Mouse (Mus musculus): Measurements from ENCODE around the gene Hipk3. TPM values are rescaled to one million over a fixed set of nuclear protein-coding genes. Genes with fewer than 3 reads are reported as not detected.

Gene Hipk3
- polyA plus RNA-seq, 1 experiment from 2014 or later: 5.7 TPM

- peak overlapping the region; percentile 75 for H3K4me2 ChIP-seq (replicated peaks)
- H3K4me1 ChIP-seq (replicated peaks): peaks cover 20% of the 10 kb centered on the region
- H3K9ac ChIP-seq (replicated peaks): peak overlapping the region; percentile 98
- peak overlapping the region; percentile 92 for H3K4me3 ChIP-seq (replicated peaks)
- WGBS: 12% methylated on average over 9 of the region's 9 CpGs
- H3K36me3 ChIP-seq: no peaks in the 10 kb centered on the region
- H3K27me3 ChIP-seq: 0 out of 2 replicates have a peak, but pooled peaks cover 6% of the 10 kb centered on the region
- no peak for ATAC-seq
- peak overlapping the region; percentile 100 for H3K27ac ChIP-seq
- H3K9me3 ChIP-seq: no peaks in the 10 kb centered on the region
These were observed 547 bp upstream of the Hipk3 start for GRCm38 (mm10) chr2:104494801-104495185.

DNA sequence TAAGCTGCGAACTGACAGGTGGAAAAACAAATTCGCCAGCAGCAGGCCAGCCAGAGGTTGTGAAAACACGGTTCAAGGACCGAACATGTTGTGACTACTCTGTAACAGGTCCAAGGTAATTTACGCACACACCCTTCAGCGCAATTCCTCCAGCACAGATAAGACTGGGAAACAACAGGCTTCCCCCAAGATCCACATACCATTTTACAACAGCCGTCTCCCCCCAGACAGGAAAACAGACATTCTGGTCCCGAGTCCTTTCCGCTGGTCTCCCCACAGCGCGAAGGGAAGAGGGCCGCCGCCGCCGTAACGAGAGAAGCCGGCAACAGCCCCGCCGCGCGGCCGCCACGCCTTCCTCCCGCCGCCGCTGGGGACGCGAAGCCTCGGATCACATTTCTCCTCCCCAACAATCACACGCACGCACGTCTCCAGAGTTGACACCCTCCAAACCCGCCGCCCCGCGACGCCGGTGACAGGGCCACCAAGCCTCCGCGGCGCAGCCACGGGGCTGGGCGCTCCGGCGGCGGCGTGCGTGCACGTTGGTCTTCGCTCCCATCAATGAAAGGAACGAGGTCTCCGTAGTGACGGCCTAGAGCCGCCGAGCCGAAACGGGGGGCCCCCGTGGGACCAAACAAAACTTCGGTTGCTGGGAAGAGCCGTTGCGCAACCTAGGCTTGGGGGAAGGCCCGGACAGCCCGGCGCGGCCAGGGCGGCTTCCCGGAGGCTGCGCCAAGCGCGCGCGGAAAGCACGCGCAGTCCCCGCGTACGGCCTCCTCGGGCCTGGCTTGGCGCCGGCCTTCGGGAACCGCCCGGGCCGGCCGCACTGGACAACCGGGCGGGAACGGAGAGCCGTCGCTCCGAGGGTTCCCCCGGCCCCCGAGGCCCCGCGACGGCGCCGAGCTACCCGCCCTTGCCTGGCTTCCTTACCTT is 960 bp downstream of the Hipk3 start:
- Histone ChIP-seq H3K9me3 (no peaks in the 10 kb centered on the region), H3K36me3 (no peaks in the 10 kb centered on the region), H3K4me1 (replicated peaks) (peaks cover 20% of the 10 kb centered on the region), H3K4me2 (replicated peaks) (peak overlapping the region; percentile 75), H3K4me3 (replicated peaks) (peak overlapping the region; percentile 92), H3K9ac (replicated peaks) (peak overlapping the region; percentile 98), H3K27ac (peak overlapping the region; percentile 100), H3K27me3 (0 out of 2 replicates have a peak, but pooled peaks cover 4% of the 10 kb centered on the region)
- WGBS: under 1% methylated on average over 89 of the region's 99 CpGs
- peak; percentile 86 for ATAC-seq

- no peak for ATAC-seq
- Histone ChIP-seq H3K27ac (no peak overlapping the region), H3K4me2 (replicated peaks) (no peak overlapping the region), H3K27me3 (0 out of 2 replicates have a peak, but pooled peaks cover 4% of the 10 kb centered on the region), H3K9ac (replicated peaks) (no peak overlapping the region), H3K4me1 (replicated peaks) (peaks cover 20% of the 10 kb centered on the region), H3K9me3 (no peaks in the 10 kb centered on the region), H3K36me3 (no peaks in the 10 kb centered on the region), H3K4me3 (replicated peaks) (no peak overlapping the region)
- 59% methylated on average over 2 of the region's 2 CpGs for WGBS
These were observed 2.9 kb downstream of the Hipk3 start for GRCm38 (mm10) chr2:104491221-104491795.

GRCm38 (mm10) chr2:104490761-104491160 is 3.5 kb downstream of the Hipk3 start:
- no peak overlapping the region for H3K27ac ChIP-seq
- no peaks in the 10 kb centered on the region for H3K27me3 ChIP-seq
- H3K4me2 ChIP-seq (replicated peaks): no peak overlapping the region
- 74% methylated on average over 2 of the region's 2 CpGs for WGBS
- H3K4me3 ChIP-seq (replicated peaks): no peak overlapping the region
- H3K9ac ChIP-seq (replicated peaks): no peak overlapping the region
- H3K4me1 ChIP-seq (replicated peaks): peaks cover 20% of the 10 kb centered on the region
- no peaks in the 10 kb centered on the region for H3K9me3 ChIP-seq
- no peak for ATAC-seq
- H3K36me3 ChIP-seq: no peaks in the 10 kb centered on the region

GRCm38 (mm10) chr2:104489851-104490250 is 4.4 kb downstream of the Hipk3 start:
- Histone ChIP-seq H3K4me2 (replicated peaks) (no peak overlapping the region), H3K9me3 (no peaks in the 10 kb centered on the region), H3K27ac (no peak overlapping the region), H3K36me3 (no peaks in the 10 kb centered on the region), H3K27me3 (no peaks in the 10 kb centered on the region), H3K4me3 (replicated peaks) (no peak overlapping the region), H3K9ac (replicated peaks) (no peak overlapping the region), H3K4me1 (replicated peaks) (peaks cover 15% of the 10 kb centered on the region)
- no peak for ATAC-seq
- 88% methylated on average over 2 of the region's 2 CpGs for WGBS

DNA sequence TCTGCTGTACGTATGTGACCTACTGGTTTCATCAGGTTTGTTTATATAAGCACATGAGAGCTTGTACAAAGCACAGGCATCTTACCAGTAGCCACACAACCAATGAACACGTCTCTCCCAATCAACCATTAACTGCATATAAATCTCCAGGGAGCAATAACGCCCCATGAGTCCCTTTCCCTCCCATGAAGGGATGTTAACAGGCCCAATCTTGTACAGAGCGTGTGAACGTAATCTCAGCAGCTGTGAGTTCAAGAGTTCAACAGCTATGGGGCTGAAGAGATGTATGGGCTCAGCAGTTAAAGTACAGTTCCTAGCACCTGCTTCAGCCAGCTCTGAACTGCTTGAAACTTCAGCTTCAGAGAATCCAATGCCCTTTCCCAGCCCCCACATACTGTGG is 9.8 kb downstream of the Hipk3 start:
- no peak overlapping the region for H3K9ac ChIP-seq (replicated peaks)
- no peak overlapping the region for H3K4me2 ChIP-seq (replicated peaks)
- H3K27ac ChIP-seq: no peak overlapping the region
- H3K36me3 ChIP-seq: no peaks in the 10 kb centered on the region
- no peak for ATAC-seq
- H3K9me3 ChIP-seq: no peaks in the 10 kb centered on the region
- H3K27me3 ChIP-seq: no peaks in the 10 kb centered on the region
- 0 out of 2 replicates have a peak, but pooled peaks cover 3% of the 10 kb centered on the region for H3K4me1 ChIP-seq (replicated peaks)
- H3K4me3 ChIP-seq (replicated peaks): no peak overlapping the region
- 72% methylated on average over 5 of the region's 5 CpGs for WGBS

DNA sequence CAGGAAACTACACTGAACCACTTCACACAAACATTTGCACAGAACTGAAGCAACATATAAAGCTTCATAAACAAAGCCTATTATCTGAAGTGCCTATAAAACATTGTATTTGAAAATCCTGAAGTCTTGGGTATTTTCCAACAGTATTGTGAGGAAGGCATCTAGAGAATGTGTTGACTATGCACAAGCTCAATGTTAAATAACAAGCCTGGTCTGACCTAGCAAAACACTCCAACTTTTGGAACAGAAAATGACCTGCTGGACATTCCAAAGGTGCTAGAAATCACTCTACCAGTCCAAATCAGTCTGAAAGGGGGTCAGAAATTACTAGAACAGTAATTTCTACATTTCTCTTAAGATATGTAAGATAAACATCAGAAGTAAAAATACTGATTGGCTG is 12.1 kb downstream of the Hipk3 start:
- H3K4me1 ChIP-seq (replicated peaks): 0 out of 2 replicates have a peak, but pooled peaks cover 3% of the 10 kb centered on the region

GRCm38 (mm10) chr2:104479054-104479453 is 15.2 kb downstream of the Hipk3 start:
- Histone ChIP-seq H3K36me3 (no peaks in the 10 kb centered on the region), H3K9me3 (no peaks in the 10 kb centered on the region), H3K9ac (replicated peaks) (no peak overlapping the region), H3K27me3 (no peaks in the 10 kb centered on the region), H3K27ac (no peak overlapping the region), H3K4me1 (replicated peaks) (no peaks in the 10 kb centered on the region), H3K4me2 (replicated peaks) (no peak overlapping the region), H3K4me3 (replicated peaks) (no peak overlapping the region)
- 92% methylated on average over 4 of the region's 4 CpGs for WGBS
- no peak for ATAC-seq

More for the DNA sequence above, 12.1 kb downstream of the Hipk3 start:
- Histone ChIP-seq H3K27ac (no peak overlapping the region), H3K27me3 (no peaks in the 10 kb centered on the region), H3K36me3 (no peaks in the 10 kb centered on the region), H3K4me3 (replicated peaks) (no peak overlapping the region), H3K4me2 (replicated peaks) (no peak overlapping the region), H3K9ac (replicated peaks) (no peak overlapping the region), H3K9me3 (no peaks in the 10 kb centered on the region)
- no peak for ATAC-seq

GRCm38 (mm10) chr2:104477398-104478015 is 16.7 kb downstream of the Hipk3 start:
- H3K4me3 ChIP-seq (replicated peaks): no peak overlapping the region
- H3K9me3 ChIP-seq: no peaks in the 10 kb centered on the region
- 82% methylated on average over 2 of the region's 2 CpGs for WGBS
- H3K9ac ChIP-seq (replicated peaks): no peak overlapping the region
- H3K4me1 ChIP-seq (replicated peaks): no peaks in the 10 kb centered on the region
- no peak overlapping the region for H3K27ac ChIP-seq
- H3K4me2 ChIP-seq (replicated peaks): no peak overlapping the region
- no peak for ATAC-seq
- no peaks in the 10 kb centered on the region for H3K27me3 ChIP-seq
- no peaks in the 10 kb centered on the region for H3K36me3 ChIP-seq

DNA sequence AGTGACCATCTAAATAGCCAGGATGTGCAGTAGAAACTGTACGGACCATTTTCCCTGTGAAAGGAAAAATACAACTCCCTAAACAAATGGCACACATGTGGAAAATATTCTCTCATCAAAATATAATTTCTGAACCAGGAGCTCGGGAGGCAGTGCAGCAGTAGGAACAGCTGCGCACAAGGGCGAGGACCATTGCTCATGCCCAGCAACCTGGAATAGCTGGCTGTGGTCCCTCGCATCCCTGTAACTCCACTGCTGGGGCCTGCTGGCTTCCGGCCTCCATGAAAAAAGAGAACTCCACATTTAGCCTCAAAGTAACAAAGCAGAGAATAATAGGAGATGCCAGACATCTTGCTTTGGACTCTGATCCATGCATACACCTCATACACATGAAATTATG is 22.2 kb downstream of the Hipk3 start:
- H3K27me3 ChIP-seq: no peaks in the 10 kb centered on the region
- H3K27ac ChIP-seq: no peak overlapping the region
- no peak overlapping the region for H3K4me2 ChIP-seq (replicated peaks)
- H3K36me3 ChIP-seq: peaks cover 9% of the 10 kb centered on the region
- H3K4me1 ChIP-seq (replicated peaks): peaks cover 5% of the 10 kb centered on the region; the same call in 1 of the 2 replicates
- no peak overlapping the region for H3K4me3 ChIP-seq (replicated peaks)
- no peaks in the 10 kb centered on the region for H3K9me3 ChIP-seq
- H3K9ac ChIP-seq (replicated peaks): no peak overlapping the region
- WGBS: 91% methylated on average over 6 of the region's 6 CpGs
- ATAC-seq: no peak

GRCm38 (mm10) chr2:104471161-104471560 is 23.1 kb downstream of the Hipk3 start:
- Histone ChIP-seq H3K9me3 (no peaks in the 10 kb centered on the region), H3K36me3 (peaks cover 9% of the 10 kb centered on the region), H3K9ac (replicated peaks) (no peak overlapping the region), H3K27ac (no peak overlapping the region), H3K4me2 (replicated peaks) (no peak overlapping the region), H3K4me1 (replicated peaks) (peaks cover 5% of the 10 kb centered on the region; the same call in 1 of the 2 replicates), H3K27me3 (no peaks in the 10 kb centered on the region), H3K4me3 (replicated peaks) (no peak overlapping the region)
- WGBS: 95% methylated on average over 16 of the region's 16 CpGs
- ATAC-seq: no peak

DNA sequence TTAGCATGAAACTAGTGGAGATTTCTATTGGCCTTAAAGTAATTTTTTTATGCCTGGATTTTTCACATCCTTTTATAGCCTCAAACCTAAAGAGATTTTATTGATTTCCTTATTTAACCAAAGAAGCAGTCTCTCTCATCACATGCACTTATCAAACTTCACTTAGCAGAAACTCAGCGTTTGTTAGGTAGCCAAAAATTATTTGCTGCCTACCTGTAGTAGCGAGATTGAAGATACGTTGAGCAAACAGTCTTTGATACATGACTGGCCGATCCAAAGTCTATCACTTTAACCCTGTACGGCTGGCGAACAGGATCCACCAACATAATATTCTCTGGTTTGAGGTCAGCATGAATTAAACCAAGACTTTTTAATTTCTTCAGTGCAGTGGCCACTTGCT is 23.7 kb downstream of the Hipk3 start:
- Histone ChIP-seq H3K4me2 (replicated peaks) (no peak overlapping the region), H3K4me1 (replicated peaks) (peaks cover 5% of the 10 kb centered on the region; the same call in 1 of the 2 replicates), H3K9me3 (no peaks in the 10 kb centered on the region), H3K4me3 (replicated peaks) (no peak overlapping the region), H3K27ac (no peak overlapping the region), H3K9ac (replicated peaks) (no peak overlapping the region), H3K36me3 (peaks cover 9% of the 10 kb centered on the region), H3K27me3 (no peaks in the 10 kb centered on the region)
- 95% methylated on average over 6 of the region's 6 CpGs for WGBS
- no peak for ATAC-seq

All from midbrain, embryonic 13.5 days (tissue).